Mouse (Mus musculus) adrenal gland, adult 8-10 months (tissue): ENCODE measurements around the gene Pthlh. TPM values are rescaled to one million over a fixed set of nuclear protein-coding genes. Genes with fewer than 3 reads are reported as not detected.

Experiments used
- total RNA-seq, 4 experiments: library from RNA; stranded (reverse); gene quantifications; 2 replicates each; pipeline ENCODE4 v1.2.4; 2022

Pthlh gene
- total RNA-seq, 4 experiments from 2014 or later: 0.30 to 0.52 (median 0.41) TPM

Other genes starting within 250 kb of the Pthlh start
- gene Rep15, start 231.6 kb downstream of the Pthlh start, total RNA-seq: 1 to 10 TPM in 3 of 4 experiments, under 1 TPM in 1; 0.70 to 2.7 (median 1.2) TPM
- 10 to 100 TPM; 75.1 to 86.0 (median 81.8) TPM for gene Mrps35, start 221.4 kb downstream of the Pthlh start, total RNA-seq
- under 1 TPM in 2 of 4 experiments, not detected in 2; 0.35 to 0.80 TPM for gene Mansc4, start 177.2 kb downstream of the Pthlh start, total RNA-seq
- gene Klhl42, start 172.8 kb downstream of the Pthlh start, total RNA-seq: 10 to 100 TPM; 23.3 to 27.7 (median 24.8) TPM
- gene Ccdc91, start 211.6 kb upstream of the Pthlh start, total RNA-seq: 10 to 100 TPM; 56.0 to 70.2 (median 62.4) TPM